Mouse (Mus musculus): ENCODE measurements around the gene Fth1.

GRCm38 (mm10) chr19:9954811-9955202 is 25.6 kb upstream of the Fth1 start:
- TF ChIP-seq CTCF (IDR thresholded peaks at IDR 0.05; ENCODE audit: low read depth, low read length) (no peak), TAL1 (conservative IDR thresholded peaks at IDR 0.05; ENCODE audit: low read depth, low read length) (no peak), GATA1 (IDR thresholded peaks at IDR 0.05; ENCODE audit: borderline replicate concordance, low read length) (no peak), POLR2AphosphoS5 (IDR thresholded peaks at IDR 0.05; ENCODE audit: insufficient replicate concordance, low read depth, low read length) (no peak)

Measured in G1E (cell line).